Mouse (Mus musculus) heart, postnatal 0 days (tissue): ENCODE data around the gene Gtf3a. TPM values are rescaled to one million over a fixed set of nuclear protein-coding genes. Genes with fewer than 3 reads are reported as not detected.

Experiments used
- ATAC-seq: fragments of 200-750 bp; cut with Nextera tagmentation; 2 replicates; pipeline ENCODE4 v1.8.0; 2017; ENCODE audit warnings: low read depth, moderate number of reproducible peaks, moderate library complexity; ENCODE audit not compliant: insufficient read depth
- DNase-seq: peaks from one replicate; pipeline ENCODE4 v3.0.0-alpha.2; 2016; ENCODE audit warnings: low spot score
- H3K27ac ChIP-seq: fragments of 300-500 bp; sonication (generic); 2 replicates; pipeline ENCODE4 v1.5.1; 2014; ENCODE audit warnings: low read depth, mild to moderate bottlenecking
- H3K27me3 ChIP-seq: fragments of 300-500 bp; sonication (generic); 2 replicates; pipeline ENCODE4 v1.6.1; 2014; ENCODE audit warnings: low read length, mixed read lengths; ENCODE audit not compliant: control insufficient read depth, insufficient read depth
- H3K36me3 ChIP-seq: fragments of 300-500 bp; sonication (generic); replicated peaks from 2 replicates; pipeline ENCODE4 v1.6.1; 2014; ENCODE audit warnings: low read length, mixed read lengths; ENCODE audit not compliant: control insufficient read depth, insufficient read depth
- H3K4me1 ChIP-seq: fragments of 300-500 bp; sonication (generic); 2 replicates; pipeline ENCODE4 v1.6.1; 2014; ENCODE audit warnings: antibody characterized with exemption; ENCODE audit not compliant: control insufficient read depth, insufficient read depth
- H3K4me2 ChIP-seq: fragments of 300-500 bp; sonication (generic); 2 replicates; pipeline ENCODE4 v1.6.1; 2014; ENCODE audit warnings: low read depth, mild to moderate bottlenecking, low read length, moderate library complexity
- H3K4me3 ChIP-seq: fragments of 300-500 bp; sonication (generic); 2 replicates; pipeline ENCODE4 v1.5.1; 2014; ENCODE audit warnings: low read depth, low read length
- H3K9ac ChIP-seq: fragments of 300-500 bp; sonication (generic); replicated peaks from 2 replicates; pipeline ENCODE4 v1.6.1; 2014; ENCODE audit warnings: low read depth, low read length, mixed read lengths
- H3K9me3 ChIP-seq: fragments of 300-500 bp; sonication (generic); replicated peaks from 2 replicates; pipeline ENCODE4 v1.6.1; 2016; ENCODE audit warnings: low read length; ENCODE audit not compliant: control insufficient read depth
- CTCF ChIP-seq: IDR thresholded peaks from 2 replicates; pipeline ENCODE4 v1.5.1; 2016; ENCODE audit warnings: antibody characterized with exemption, control low read depth, low read depth
- EP300 ChIP-seq: IDR thresholded peaks from 2 replicates; pipeline ENCODE4 v1.6.1; 2016; ENCODE audit warnings: antibody characterized with exemption, low read depth
- WGBS: fragments of 180-500 bp; shearing (Covaris S2); extraction: QIAGEN DNeasy Blood & Tissue Kit; methylation state at CpG from one replicate; pipeline ENCODE4 v1.1.7; 2014; 5-methylcytosine and 5-hydroxymethylcytosine counted together
- polyA plus RNA-seq: library from polyadenylated mRNA; unstranded; fragments of >200 nt; fragmentation: Nextera tagmentation; extraction: Ambion mirVana; gene quantifications from 2 replicates; pipeline ENCODE4 v1.2.1, GENCODE M21; 2015
- total RNA-seq: library from RNA; depleted of rRNA; stranded (reverse); fragments of >200 nt; gene quantifications from 2 replicates; pipeline ENCODE4 v1.2.3, GENCODE M21; 2014; ENCODE audit warnings: low replicate concordance

Gtf3a gene
- total and polyA plus RNA-seq, 2 experiments from 2014 or later: 41.8 to 57.6 TPM

GRCm38 (mm10) chr5:146947497-146947896, 960 bp upstream of the Gtf3a start:
- no peak for TF ChIP-seq EP300
- Histone ChIP-seq H3K4me1 (peaks cover 10% of the 10 kb centered on the region), H3K36me3 (peaks cover 21% of the 10 kb centered on the region), H3K9ac (no peak overlapping the region), H3K27me3 (no peaks in the 10 kb centered on the region), H3K27ac (no peak overlapping the region), H3K4me3 (no peak overlapping the region), H3K4me2 (no peak overlapping the region), H3K9me3 (no peaks in the 10 kb centered on the region)
- WGBS: 76% methylated on average over 6 of the region's 6 CpGs
- ATAC-seq (no peak), DNase-seq (no peak)

- DNase-seq (no peak), ATAC-seq (no peak)
- no peak for TF ChIP-seq EP300
- no peak for TF ChIP-seq CTCF
- Histone ChIP-seq H3K9ac (peak overlapping the region; percentile 89), H3K36me3 (peaks cover 27% of the 10 kb centered on the region), H3K9me3 (no peaks in the 10 kb centered on the region), H3K27ac (peak overlapping the region; percentile 55), H3K27me3 (no peaks in the 10 kb centered on the region), H3K4me1 (peaks cover 10% of the 10 kb centered on the region), H3K4me2 (peak overlapping the region; percentile 99), H3K4me3 (peak overlapping the region; percentile 93)
- WGBS: 10% methylated on average over 10 of the region's 10 CpGs
These were observed 383 bp upstream of the Gtf3a start for GRCm38 (mm10) chr5:146948041-146948507.

- no peak for DNase-seq
- Histone ChIP-seq H3K4me3 (no peak overlapping the region), H3K4me2 (no peak overlapping the region), H3K27me3 (no peaks in the 10 kb centered on the region), H3K27ac (no peak overlapping the region), H3K9ac (no peak overlapping the region), H3K36me3 (peaks cover 90% of the 10 kb centered on the region), H3K9me3 (no peaks in the 10 kb centered on the region), H3K4me1 (peaks cover 3% of the 10 kb centered on the region)
- WGBS: 81% methylated on average over 7 of the region's 7 CpGs
- no peak for ATAC-seq
- TF ChIP-seq EP300 (no peak), CTCF (no peak)
These were observed 6.1 kb downstream of the Gtf3a start for GRCm38 (mm10) chr5:146954576-146954975.

GRCm38 (mm10) chr5:146955651-146956050, 7.2 kb downstream of the Gtf3a start:
- TF ChIP-seq CTCF: no peak
- no peak for TF ChIP-seq EP300
- no peaks in the 10 kb centered on the region for H3K4me1 ChIP-seq
- no peaks in the 10 kb centered on the region for H3K9me3 ChIP-seq
- no peak overlapping the region for H3K4me2 ChIP-seq
- WGBS: 83% methylated on average over 5 of the region's 5 CpGs
- ATAC-seq: no peak
- no peak overlapping the region for H3K4me3 ChIP-seq
- peaks cover 88% of the 10 kb centered on the region for H3K36me3 ChIP-seq
- no peak overlapping the region for H3K9ac ChIP-seq
- H3K27me3 ChIP-seq: no peaks in the 10 kb centered on the region
- H3K27ac ChIP-seq: no peak overlapping the region
- DNase-seq: no peak

- H3K36me3 ChIP-seq: peaks cover 78% of the 10 kb centered on the region
- H3K27me3 ChIP-seq: no peaks in the 10 kb centered on the region
- 89% methylated on average over 18 of the region's 18 CpGs for WGBS
- no peak overlapping the region for H3K4me3 ChIP-seq
- no peak overlapping the region for H3K27ac ChIP-seq
- H3K4me1 ChIP-seq: no peaks in the 10 kb centered on the region
- no peak for TF ChIP-seq EP300
- TF ChIP-seq CTCF: no peak
- H3K9me3 ChIP-seq: no peaks in the 10 kb centered on the region
- no peak for DNase-seq
- H3K9ac ChIP-seq: no peak overlapping the region
- no peak overlapping the region for H3K4me2 ChIP-seq
- no peak for ATAC-seq
These were observed 8.2 kb downstream of the Gtf3a start for GRCm38 (mm10) chr5:146956678-146957077.
